Mouse (Mus musculus) E14TG2a.4 (cell line): ENCODE data around the gene Dync1i1.

Source experiments
- CTCF ChIP-seq: conservative IDR thresholded peaks from 2 replicates; pipeline ENCODE4 v1.5.1; 2014; ENCODE audit warnings: low read length
- NANOG ChIP-seq: IDR thresholded peaks from 2 replicates; pipeline ENCODE4 v1.6.1; 2014; ENCODE audit warnings: borderline replicate concordance, low read length, mixed read lengths

DNA sequence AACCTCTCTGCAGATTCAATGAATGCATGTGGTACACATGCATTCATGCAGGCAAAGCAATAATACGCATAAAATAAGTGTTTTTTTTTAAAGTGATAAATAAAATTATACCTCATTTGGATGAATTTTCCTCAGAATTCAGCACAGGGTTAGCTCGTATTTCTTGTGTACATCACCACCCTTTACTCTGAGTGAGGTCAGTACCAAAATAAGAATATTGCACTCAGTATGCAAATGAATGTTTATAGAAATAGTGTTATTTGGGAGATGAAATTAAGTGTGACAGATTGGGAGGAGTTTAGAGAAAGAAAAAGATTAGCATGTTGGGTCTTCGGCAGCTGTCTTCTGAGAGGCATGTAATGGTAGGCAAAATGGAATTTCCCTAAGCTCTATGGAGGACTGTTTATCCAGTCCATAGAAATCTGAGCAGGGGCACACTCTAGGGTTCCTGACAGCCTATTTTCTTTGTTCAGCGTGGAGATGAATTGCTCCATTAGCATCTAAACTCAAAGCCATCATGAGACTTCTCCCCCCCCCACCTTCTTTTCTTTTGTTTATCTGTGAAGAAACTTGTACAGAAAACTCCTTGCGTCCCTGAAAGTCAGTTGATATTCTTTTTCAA, 31.2 kb downstream of the Dync1i1 start:
- TF ChIP-seq CTCF (no peak), NANOG (peak; percentile 78; the same call in 1 of the 2 replicates)
